Mouse (Mus musculus): Measurements from ENCODE around the gene Rpl36a.

- TF ChIP-seq CEBPB (IDR thresholded peaks at IDR 0.05; ENCODE audit: insufficient read depth, poor library complexity, severe bottlenecking) (no peak), MAX (IDR thresholded peaks at IDR 0.05; ENCODE audit: low read depth) (no peak)
These were observed 42.7 kb downstream of the Rpl36a start for GRCm38 (mm10) chrX:134628200-134628599.

Measured in myocyte (in vitro differentiated cells).